Mouse (Mus musculus) neural tube, postnatal 0 days (tissue): ENCODE measurements around the gene Dnm1l. TPM values are rescaled to one million over a fixed set of nuclear protein-coding genes. Genes with fewer than 3 reads are reported as not detected.

Source experiments
- polyA plus RNA-seq: library from polyadenylated mRNA; unstranded; fragments of >200 nt; fragmentation: Nextera tagmentation; extraction: Ambion mirVana; gene quantifications from 2 replicates; pipeline ENCODE4 v1.2.1, GENCODE M21; 2015

Gene Dnm1l
- polyA plus RNA-seq = 111 and 113 TPM in 2 replicates

DNA sequence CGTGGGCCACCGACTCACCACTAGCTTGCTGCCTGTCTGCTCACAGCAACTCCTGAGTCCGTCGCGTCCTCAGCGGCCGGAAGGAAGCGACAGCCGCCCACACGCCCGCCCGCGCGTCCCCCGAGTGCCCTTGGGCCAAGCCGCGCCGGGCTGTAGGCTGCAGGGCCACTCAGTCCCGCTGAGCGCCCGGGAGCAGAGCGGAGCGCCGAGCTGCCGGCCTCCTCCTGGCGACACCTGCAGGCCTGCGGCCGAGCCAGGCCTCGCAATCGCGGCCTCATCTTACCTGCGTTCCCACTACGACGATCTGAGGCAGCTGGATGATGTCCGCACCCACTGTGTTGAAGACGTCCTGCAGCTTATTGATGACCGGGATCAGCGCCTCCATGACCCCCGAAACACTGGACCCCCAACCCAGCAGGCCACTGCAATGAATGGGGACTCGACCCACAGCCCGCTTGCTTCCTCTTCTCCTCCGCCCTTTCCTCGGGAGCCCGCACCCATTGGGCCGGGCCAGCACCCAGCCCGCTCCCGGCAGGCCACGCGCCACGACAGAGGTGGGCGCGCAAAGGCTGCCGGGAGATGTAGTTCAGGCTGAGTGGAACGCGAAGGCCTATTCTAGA is at the start of gene Dnm1l:
Gene Dnm1l (minus strand): TSS at position 479 of the 620 bp plus-strand sequence.

GRCm38 (mm10) chr16:16302369-16303137 is 56.2 kb downstream of the Dnm1l start, which contains the start of gene Yars2:
Yars2 (plus strand) TSS chr16:16302965.

Other genes with a start within 250 kb of the Dnm1l start
- 2.6 and 2.9 TPM in 2 replicates for gene Pkp2, start 145.6 kb downstream of the Dnm1l start, polyA plus RNA-seq
- 33.1 and 39.3 TPM in 2 replicates for gene Yars2, start 56.0 kb downstream of the Dnm1l start, polyA plus RNA-seq
- gene Fgd4, start 241.6 kb upstream of the Dnm1l start, polyA plus RNA-seq = 12.8 and 13.0 TPM in 2 replicates